Mouse (Mus musculus) thymus, postnatal 36 days (tissue): ENCODE measurements around the gene Tmigd1.

Experiments used
- DNase-seq, 2 experiments: peaks; one replicate each; pipeline ENCODE4 v3.0.0; 2022; ENCODE audit warnings: mixed read lengths in 2 of 2

Tmigd1 gene

DNA sequence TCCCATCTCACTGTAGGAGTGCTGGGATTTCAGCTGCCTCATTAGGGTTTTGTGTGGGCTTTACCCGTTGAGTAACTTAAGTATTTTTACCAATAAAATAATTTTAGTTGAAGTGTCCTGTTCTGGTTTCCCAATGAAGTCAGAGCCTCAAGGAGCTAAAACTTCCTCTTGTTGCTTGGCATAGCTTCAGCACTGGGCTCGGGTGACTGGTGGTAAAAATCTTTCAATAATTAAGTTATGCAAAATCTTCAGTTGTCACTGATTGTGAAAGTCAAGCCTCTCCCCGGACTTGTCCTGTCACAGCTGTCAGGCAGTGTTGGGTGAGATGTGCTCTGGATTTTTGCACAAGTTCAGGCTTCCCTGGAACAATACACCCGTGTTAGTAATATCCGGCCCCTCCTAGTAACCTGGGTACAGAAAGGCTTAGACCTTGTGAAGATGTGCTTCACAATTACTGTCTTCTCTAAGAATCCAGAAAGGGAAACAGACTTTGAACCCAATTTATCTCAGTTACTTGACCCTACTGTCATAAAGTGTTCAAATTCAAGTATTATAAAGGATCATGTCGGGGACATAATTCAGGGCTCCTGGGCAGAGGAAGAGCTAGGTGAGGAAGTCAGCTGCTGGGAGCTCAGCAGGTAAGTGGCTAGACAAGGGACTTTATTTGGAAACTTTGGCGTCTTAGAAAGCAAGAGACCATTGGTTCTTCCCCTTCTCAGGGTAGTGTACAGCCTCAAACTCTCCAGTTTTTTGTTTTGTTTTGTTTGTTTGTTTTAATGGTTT, at the start of gene Tmigd1:
Gene Tmigd1, plus strand, starts transcription at position 581 of the 783 bp plus-strand sequence.
- DNase-seq: no peak

DNA sequence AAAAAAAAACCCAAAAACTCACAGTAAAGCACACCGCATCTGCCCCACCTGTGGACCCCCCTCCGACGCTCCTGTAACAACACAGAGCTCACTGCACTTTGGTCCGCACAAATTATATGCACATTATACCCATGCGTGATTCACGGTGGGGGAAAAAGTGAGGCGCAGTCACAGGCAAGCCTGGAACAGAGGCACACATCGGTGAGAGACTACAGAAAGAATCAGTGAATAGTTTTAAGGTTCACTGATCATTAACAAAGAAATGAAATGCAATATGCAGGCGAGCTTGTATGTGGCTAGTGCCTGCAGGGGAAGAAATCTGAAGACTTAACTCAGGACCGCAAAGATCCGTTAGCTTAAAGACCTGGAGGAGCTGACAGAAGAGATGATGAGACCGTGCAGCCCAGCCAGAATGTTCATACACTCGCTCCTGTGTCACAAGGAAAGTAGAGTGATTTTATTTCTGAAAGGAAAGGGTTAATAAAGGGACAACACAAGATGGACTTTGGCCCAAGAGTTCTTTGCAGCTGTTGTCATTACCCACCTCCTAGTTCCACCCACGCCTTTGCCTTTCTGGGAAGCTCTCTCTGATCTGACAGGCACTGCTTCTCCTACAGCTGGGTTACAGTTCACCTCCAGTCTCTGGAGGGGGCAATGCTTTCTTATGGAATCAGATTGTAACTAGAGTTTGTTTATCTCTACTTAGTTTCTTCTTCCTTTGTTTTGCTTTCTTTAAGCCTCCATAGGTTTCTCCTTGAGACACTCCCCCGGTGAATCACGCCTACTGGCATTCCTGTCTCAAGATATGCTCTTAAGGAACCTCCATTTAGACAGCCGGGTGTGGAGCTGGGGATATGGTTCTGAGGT, 47.3 kb upstream of the Tmigd1 start:
- no peak for DNase-seq

DNA sequence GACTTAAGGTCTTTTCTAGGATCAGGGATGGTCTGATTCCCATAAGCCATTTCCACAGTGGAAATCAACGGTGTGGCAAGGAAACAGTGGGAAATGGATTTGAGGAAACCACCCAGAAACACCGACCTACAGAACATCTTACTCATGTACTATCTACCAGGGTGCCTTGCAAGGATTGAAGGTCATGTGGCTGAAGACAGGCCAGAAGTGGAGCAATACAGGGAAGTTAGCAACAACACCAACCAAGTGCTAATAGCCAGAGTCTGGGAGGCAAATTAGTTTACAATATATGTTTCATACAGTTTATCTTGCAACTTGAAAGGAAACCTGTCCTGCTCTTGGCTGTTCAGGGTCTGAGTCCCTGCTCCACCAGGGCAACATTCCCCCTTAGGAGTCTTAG, 45.4 kb upstream of the Tmigd1 start:
- no peak for DNase-seq

DNA sequence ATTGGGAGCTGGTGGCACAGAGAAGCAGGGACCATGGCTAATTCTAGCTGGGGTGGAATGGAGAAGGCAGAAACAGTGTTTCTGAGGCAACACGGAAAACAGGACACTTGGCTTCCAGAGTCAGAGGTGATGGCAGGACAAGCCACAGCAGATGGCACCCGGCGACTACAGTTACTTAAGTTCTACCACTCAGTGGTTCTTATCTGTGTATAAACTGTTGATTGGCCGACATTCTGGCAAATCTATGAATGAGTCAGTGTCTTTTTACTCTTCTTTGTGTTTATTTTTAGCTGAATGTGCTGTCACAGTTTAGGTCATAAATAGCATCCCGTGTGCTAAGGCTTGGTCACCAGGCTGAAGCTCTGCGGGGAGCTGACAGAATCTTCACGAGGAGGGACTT, 44.8 kb upstream of the Tmigd1 start:
- no peak for DNase-seq

DNA sequence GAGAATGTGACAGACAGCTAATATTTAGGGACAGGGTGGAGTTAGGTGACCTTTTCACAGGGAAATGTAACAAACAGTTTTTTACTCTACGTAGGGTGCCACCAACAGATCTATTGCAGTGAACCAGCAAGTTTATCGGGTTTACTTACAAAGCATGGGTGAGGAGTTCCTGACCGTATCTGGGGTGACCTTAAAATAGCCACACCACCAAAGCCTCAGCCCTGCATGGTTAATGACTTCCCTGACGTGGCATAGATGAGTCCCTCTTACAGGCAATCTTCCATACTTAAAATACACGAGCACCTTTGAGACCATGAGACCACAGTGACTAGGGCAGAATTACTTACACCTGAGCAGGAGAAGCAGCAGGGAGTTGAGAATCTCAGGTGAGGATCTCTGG, 43.2 kb upstream of the Tmigd1 start:
- no peak for DNase-seq

DNA sequence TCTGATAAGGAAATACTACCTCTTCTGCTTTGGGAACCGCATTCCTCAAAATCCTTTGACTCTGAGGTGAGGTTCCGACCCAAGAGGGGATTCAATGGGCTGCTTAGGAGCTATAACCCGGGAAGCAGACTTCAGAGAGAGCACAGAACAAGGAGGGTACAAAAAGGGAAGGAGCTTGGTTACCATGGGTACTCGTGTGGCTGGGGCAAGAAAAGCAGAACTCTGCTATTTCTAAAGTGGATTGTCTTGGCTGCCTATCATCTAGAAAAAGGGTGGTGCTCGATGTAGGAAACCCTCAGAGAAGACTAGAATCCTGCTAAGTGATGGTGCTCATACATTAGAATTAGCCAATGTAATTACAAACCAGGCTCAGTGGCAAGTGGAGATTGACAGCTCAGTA, 42.7 kb upstream of the Tmigd1 start:
- DNase-seq: no peak

DNA sequence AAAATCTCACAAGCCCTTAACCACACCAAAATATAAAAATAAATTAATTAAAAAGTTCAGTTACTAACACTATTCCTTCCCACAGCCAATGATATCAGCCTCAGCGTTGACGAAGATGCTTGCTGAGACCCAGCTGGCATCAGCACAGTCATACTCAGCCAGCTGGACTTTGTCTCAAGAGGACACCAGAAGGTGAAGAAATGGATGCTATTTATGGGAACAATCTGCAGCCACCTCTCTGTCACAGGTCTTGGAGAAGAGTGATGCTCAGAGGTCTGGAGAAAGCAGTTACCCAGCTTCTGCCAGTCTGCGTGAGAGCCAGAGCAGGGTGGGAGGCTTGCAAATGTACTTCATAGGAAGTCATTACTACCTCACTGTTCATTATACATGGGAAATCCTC, 40.8 kb upstream of the Tmigd1 start:
- DNase-seq: no peak

DNA sequence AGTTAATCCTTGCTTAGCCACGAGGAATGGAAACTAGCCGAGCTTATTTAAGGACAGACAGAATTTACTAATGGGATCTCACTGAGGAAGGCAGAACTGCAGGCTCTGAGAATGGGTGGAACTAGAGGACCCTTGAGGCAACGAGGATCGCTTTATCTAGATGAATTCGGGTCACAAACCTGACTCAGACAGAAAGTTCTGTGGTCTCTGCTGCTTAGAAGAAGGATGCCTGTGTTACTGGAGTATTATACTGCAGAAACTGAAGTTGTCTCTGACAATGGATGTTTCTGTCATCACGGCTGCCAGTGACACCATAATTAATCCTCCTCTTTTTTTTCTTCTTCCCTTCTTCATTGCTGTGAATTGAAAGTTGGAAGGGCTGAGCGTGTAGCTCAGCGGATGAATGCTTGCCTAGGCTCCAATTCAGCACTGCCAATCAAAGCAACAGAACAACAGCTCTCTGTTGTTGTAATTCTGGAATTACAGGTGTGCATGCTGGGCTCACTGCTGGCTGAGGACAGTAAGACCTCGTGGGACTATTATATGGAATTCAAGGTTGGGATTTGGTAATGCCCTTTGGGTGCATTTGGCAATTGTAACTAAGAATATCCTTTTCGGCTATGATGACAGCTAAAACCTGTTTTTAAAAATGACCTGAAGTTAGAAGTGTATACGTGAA, 29.3 kb upstream of the Tmigd1 start:
- no peak for DNase-seq

DNA sequence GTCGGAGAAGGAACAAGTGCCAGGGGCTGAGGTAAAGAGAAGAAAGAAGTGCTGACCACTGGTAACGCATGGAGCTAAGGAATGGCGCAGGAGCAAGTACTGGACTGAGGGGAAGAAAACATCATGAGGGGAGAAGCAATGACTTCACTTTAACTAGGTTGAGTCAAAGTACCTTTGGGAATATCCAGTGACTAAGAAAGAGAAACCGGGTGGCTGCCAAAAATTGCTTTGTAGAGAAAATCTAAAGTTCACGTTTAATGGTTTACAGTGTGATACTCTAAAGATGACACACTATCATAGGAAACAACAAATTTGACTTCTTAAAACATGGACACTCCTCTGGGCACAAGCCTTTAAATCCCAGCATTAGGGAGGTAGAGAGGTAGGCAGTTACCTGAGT, 28.1 kb upstream of the Tmigd1 start:
- DNase-seq: no peak

DNA sequence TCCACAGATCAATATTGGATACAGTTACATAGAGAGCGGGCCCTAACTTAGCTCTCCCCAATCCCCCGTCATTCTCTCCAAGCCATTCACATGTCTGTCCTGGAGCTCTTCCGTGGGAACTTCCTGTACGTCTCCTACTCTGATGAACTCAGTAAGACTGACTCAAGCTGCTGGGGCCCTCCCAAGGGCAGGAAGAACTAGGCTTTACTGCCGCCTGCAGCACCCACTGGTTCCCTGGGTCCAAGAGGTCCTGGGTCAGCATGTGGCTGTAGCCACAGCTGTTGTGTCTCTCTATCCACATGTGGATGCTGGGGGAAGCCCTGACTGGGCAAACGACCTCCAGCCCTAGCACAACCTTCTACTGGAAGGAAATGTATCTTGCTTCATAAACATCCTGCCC, 27.2 kb upstream of the Tmigd1 start:
- no peak for DNase-seq

DNA sequence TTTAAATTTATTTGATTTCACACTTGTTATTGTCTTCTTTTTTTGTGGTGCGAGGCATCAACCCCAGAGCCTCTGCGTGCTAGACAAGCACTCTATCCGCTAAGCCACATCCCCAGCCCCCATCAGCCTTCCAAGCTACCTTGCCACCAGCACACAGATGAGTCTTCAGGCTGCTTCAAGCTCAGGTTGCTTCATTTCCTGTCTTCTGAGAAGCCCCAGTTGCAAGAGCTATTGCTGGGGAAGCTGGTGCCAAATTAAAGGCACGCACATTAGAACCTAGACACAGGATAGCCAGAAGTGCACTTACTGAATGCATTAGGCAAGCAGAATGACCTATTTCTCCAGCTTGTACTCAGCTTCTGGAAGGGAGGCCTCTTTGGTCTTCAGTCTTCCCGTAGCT, 22.1 kb upstream of the Tmigd1 start:
- peak; percentile 44 to 56 for DNase-seq

DNA sequence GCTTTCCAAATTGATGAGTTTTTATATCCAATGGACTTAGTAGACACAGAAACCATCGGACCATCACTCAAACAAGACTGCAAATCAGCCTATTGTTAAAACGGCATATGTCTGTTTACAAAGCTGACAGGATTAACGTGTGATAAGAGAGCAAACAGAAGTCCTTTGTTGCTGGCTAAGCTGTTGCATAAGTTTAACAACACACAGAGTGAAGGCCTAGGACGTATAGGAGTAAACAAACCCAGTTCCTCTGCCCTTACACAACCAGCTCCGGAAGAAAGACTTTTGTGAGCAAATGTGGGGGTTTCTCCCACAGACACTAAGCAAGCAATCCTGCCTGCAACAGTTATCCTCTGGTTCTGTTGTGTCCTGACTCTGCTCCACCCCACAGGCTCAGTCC, 17.5 kb upstream of the Tmigd1 start:
- DNase-seq: no peak

DNA sequence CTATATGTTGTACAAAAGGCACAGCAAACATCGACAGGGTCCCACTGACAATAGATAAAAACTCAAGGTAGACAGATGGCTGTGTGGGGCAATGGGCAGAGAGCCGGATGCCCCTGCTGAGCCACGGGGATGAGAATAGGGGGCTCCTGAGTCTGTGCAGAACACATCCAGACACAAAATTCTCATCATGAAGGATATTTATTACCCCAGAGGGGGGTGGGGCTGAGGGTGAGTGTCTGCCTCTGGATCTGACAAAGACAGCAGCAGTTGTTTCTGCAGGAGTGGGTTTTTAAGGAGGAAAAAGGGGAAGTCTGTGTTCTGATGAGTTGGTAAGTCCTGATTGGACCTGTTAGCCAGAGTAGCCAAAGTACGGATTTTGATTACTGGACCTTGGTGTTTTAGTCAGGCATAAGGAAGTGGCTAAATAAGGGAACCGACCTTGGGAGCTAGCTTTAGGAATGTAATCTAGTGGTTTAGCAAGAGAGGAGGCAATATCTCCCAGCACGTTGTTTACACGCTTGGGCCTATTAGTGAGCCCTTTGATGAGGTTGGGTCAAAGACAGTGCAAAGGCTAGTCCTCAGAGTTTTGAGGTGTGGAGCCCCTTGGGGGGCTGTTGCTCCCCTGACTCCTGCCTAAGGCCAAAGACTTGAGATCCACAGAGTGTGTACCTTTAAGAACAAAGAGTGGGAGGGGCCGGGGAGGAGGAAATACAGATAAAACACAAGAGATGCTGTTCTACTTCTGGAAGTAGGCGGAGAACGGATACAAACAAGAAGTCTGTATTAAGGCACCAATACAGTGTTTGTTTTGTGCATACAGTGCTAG, 12.4 kb upstream of the Tmigd1 start:
- peak; percentile 27 to 31 for DNase-seq

DNA sequence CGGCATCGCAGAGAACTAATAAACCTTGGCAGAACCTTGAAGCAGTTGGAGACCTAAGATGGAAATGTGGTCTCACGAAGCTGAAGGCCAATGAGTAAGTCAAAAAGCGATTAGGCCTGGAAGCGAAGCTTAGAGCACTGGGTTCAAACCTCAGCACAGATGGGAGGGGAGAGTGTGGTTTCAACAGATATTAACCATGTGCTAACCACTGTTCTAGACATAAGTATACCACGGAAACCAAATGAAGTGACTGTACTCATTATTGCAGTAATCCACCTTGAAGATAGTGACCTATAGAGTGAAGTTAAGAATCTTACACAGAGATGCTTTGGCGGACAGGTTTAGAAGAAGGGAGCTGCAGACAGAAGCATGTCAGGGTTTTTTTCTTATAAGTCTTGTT, 10.8 kb upstream of the Tmigd1 start:
- DNase-seq: no peak

DNA sequence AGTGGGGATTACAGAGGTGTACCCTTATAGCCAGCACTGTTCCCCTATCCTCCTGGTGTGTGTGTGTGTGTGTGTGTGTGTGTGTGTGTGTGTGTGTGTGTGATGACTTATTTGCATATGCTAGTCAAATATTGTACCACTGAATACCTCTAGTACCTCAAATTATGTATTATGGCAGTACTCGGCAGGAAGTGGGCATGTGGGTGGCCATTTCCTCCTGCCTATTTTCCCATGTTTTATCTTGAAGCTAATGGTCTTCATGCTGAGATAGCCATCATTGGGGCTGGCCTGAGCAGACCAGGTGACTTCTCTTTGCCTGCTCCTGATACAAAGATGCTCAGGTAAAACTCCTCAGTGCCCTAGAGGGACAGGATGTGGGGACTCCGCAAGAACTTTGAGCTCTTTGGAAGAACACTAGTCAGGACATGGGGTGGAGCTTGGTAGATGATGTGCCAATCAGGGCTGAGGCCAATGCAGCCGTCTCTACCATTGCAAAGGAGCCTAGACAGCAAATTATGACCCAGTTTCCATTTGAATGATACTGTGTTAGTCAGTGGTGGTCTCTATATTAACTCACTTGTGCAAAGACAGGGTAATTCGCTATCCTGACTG, 10.1 kb upstream of the Tmigd1 start:
- DNase-seq: no peak

DNA sequence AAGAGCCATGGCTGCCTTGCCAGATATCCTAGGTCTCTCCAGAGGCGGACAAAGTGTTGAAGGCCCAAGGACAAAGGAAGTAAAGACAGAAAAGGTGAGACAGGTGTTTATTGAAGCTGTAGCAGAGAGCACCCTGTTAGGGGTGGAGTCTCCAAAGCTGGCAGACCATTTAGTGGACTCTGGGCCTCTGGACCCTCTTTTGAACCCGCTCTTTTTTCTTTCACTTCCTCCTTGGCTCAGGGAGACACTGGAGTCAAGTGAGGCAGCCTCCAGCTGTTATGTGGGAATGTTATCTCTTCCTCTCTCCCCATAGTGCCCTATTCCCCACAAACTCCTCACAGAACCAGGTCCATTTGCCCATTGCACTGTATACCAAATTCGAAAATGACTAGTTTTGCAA, 9.0 kb upstream of the Tmigd1 start:
- DNase-seq: no peak

DNA sequence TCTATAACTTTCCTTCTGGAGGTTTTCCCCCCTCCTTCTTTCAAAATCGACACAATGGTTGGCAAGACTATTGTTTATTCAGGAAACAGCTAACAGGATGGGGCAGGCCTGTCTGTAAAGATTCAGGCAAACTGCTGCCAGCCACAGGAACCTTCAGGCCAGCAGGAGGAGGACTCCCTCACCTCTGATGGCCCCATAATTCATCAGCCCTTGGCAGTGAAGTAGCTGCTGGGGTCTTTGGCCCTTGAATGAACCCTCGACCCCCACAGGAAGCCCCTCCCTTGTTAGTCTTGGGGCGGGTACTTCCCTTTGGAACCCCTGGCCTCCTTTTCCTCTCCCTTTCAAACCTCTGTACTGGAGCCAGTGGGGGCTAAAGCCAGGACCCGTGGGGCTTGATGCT, 8.4 kb upstream of the Tmigd1 start:
- DNase-seq: no peak

DNA sequence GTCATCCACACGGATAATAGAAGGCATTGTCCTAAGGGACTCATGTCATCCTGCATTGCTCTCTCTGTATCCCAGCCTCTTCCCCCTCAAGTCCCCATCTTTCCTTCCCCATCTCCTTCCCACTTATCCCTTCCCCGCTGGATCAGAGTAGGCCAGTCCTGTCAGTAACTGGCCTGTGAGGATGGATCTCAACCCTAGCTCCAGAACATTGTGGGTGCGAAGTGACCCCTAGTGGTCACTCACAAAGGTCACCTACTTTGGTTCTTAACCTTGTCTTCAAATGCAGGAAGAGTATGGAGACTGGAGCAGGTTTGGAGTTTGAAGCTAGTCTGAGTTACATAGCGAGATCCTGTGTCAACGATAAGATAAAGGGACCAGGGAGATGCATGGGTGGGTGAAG, 7.7 kb upstream of the Tmigd1 start:
- DNase-seq: peak in 1 of 2 experiments; percentile 11

DNA sequence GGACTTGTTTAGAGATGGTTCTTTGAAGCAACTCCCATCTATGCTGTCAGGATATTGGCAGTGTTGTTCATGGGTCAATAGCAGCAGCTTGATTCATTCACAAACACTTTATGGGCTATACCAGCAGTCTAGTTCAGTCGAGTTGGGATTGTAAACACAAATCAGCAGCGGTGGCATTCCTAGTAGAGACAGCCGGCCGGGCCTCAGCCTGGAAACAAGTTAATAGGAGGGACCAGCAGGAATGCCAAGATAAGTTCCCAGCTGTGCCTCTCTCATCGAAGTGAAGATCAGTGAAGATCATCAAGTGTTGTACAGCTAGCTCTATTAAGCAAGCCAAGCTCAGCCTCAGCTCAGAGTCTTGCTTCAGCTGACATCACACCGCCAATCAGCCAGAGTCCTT, 5.6 kb upstream of the Tmigd1 start:
- DNase-seq: no peak

DNA sequence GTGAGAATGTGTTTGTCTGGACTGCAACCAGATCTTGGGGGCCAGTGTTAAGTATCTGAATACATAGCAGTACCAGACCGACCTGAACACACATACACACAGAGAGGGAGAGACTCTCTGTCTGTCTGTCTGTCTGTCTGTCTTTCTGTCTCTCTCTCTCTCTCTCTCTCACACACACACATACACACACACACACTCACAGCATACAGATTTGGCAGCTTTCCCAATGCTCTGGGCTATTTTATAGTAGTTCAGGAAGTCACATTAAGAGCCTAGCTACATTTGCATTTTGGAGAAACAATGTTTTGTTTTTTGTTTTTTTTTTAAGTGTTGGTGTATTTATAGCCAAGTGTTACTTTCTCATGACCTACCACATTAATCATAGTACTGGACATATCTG, 4.8 kb upstream of the Tmigd1 start:
- no peak for DNase-seq

DNA sequence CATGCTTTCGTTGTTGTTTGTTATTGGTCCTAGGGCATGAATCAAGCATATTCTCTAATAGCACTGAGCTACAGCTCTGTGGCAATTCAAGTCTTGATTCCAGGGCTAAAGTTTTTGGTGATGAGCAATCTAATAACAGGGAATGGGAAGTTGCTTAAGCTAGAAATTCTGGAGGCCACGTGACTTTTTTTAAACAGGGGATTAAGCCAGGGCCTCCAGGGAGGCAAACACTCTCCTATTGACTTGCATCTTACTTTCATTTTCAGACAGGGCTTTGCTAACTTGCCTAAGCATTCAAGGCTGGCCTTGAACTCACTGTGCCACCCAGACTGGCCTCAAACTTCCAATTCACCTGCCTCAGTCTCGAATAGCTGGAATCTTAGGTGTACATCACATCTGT, 4.1 kb upstream of the Tmigd1 start:
- no peak for DNase-seq

DNA sequence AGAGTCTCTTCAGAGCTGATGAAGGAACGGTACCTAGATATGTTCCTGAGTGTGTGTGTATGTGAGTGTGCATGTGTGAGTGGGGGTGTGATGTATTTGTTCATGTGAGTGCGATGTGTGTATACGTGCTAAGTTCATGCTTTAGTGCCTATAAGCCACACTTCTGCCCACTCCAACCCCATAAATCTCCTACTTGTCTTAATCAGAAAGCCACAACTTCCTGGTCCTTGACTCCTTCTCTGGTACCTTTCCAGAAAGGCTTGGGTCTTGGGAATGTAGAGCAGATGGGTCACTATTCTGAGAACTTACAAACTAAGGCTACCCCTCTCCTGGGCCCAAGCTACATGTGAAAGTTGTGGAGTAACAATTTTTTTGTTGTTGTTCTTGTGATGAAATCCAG, 3.2 kb upstream of the Tmigd1 start:
- no peak for DNase-seq
